Mouse (Mus musculus): ENCODE results near the gene C1qa. TPM values are rescaled to one million over a fixed set of nuclear protein-coding genes. Genes with fewer than 3 reads are reported as not detected.

C1qa gene
- polyA plus RNA-seq, 2 experiments = 27.9 to 40.1 TPM

- H3K27me3 ChIP-seq (ENCODE audit: control insufficient read depth, insufficient read depth, low read length) = no peaks in the 10 kb centered on the region
- ATAC-seq (ENCODE audit: low FRiP score, low read depth) (no peak), DNase-seq (ENCODE audit: low spot score) (no peak)
- H3K36me3 ChIP-seq (ENCODE audit: control insufficient read depth, insufficient read depth, low read length) = no peaks in the 10 kb centered on the region
- no peak for TF ChIP-seq POLR2A (IDR thresholded peaks at IDR 0.05; ENCODE audit: borderline replicate concordance, extremely low read depth, insufficient read depth, insufficient read length)
- H3K4me3 ChIP-seq (replicated peaks; ENCODE audit: low read length) = no peak overlapping the region
- no peak overlapping the region for H3K27ac ChIP-seq (replicated peaks; ENCODE audit: low read depth, low read length)
- H3K4me1 ChIP-seq (ENCODE audit: control insufficient read depth, insufficient read depth, low read length) = no peaks in the 10 kb centered on the region
- no peak overlapping the region for H3K9ac ChIP-seq (ENCODE audit: low read depth, low read length, severe bottlenecking)
- no peak overlapping the region for H3K4me2 ChIP-seq (replicated peaks; ENCODE audit: low read depth, low read length, severe bottlenecking)
- 87% methylated on average over 5 of the region's 5 CpGs for WGBS
- no peaks in the 10 kb centered on the region for H3K9me3 ChIP-seq (ENCODE audit: control insufficient read depth, low read length)
Observed at GRCm38 (mm10) chr4:136937935-136938334, 39.3 kb upstream of the C1qa start.

- TF ChIP-seq POLR2A (IDR thresholded peaks at IDR 0.05; ENCODE audit: borderline replicate concordance, extremely low read depth, insufficient read depth, insufficient read length) = no peak
- Histone ChIP-seq H3K27me3 (ENCODE audit: control insufficient read depth, insufficient read depth, low read length) (no peaks in the 10 kb centered on the region), H3K36me3 (ENCODE audit: control insufficient read depth, insufficient read depth, low read length) (no peaks in the 10 kb centered on the region), H3K4me2 (replicated peaks; ENCODE audit: low read depth, low read length, severe bottlenecking) (no peak overlapping the region), H3K9ac (ENCODE audit: low read depth, low read length, severe bottlenecking) (no peak overlapping the region), H3K27ac (replicated peaks; ENCODE audit: low read depth, low read length) (no peak overlapping the region), H3K4me1 (ENCODE audit: control insufficient read depth, insufficient read depth, low read length) (no peaks in the 10 kb centered on the region), H3K9me3 (ENCODE audit: control insufficient read depth, low read length) (no peaks in the 10 kb centered on the region), H3K4me3 (replicated peaks; ENCODE audit: low read length) (no peak overlapping the region)
- DNase-seq (ENCODE audit: low spot score) (no peak), ATAC-seq (ENCODE audit: low FRiP score, low read depth) (no peak)
- WGBS = 67% methylated on average over 4 of the region's 4 CpGs
Observed at GRCm38 (mm10) chr4:136937344-136937743, 38.7 kb upstream of the C1qa start.

- H3K9ac ChIP-seq (ENCODE audit: low read depth, low read length, severe bottlenecking) = no peak overlapping the region
- H3K4me2 ChIP-seq (replicated peaks; ENCODE audit: low read depth, low read length, severe bottlenecking) = no peak overlapping the region
- ATAC-seq (ENCODE audit: low FRiP score, low read depth) (no peak), DNase-seq (ENCODE audit: low spot score) (no peak)
- H3K27ac ChIP-seq (replicated peaks; ENCODE audit: low read depth, low read length) = no peak overlapping the region
- H3K9me3 ChIP-seq (ENCODE audit: control insufficient read depth, low read length) = no peaks in the 10 kb centered on the region
- no peaks in the 10 kb centered on the region for H3K4me1 ChIP-seq (ENCODE audit: control insufficient read depth, insufficient read depth, low read length)
- no peaks in the 10 kb centered on the region for H3K36me3 ChIP-seq (ENCODE audit: control insufficient read depth, insufficient read depth, low read length)
- WGBS = 56% methylated on average over 18 of the region's 18 CpGs
- no peaks in the 10 kb centered on the region for H3K27me3 ChIP-seq (ENCODE audit: control insufficient read depth, insufficient read depth, low read length)
- TF ChIP-seq POLR2A (IDR thresholded peaks at IDR 0.05; ENCODE audit: borderline replicate concordance, extremely low read depth, insufficient read depth, insufficient read length) = no peak
- H3K4me3 ChIP-seq (replicated peaks; ENCODE audit: low read length) = no peak overlapping the region
Observed at GRCm38 (mm10) chr4:136934746-136935613, 36.4 kb upstream of the C1qa start.

GRCm38 (mm10) chr4:136930474-136930873, 31.9 kb upstream of the C1qa start:
- Histone ChIP-seq H3K4me3 (replicated peaks; ENCODE audit: low read length) (no peak overlapping the region), H3K36me3 (ENCODE audit: control insufficient read depth, insufficient read depth, low read length) (no peaks in the 10 kb centered on the region), H3K27ac (replicated peaks; ENCODE audit: low read depth, low read length) (no peak overlapping the region), H3K27me3 (ENCODE audit: control insufficient read depth, insufficient read depth, low read length) (no peaks in the 10 kb centered on the region; the same call in 1 of the 2 replicates), H3K9ac (ENCODE audit: low read depth, low read length, severe bottlenecking) (no peak overlapping the region), H3K4me2 (replicated peaks; ENCODE audit: low read depth, low read length, severe bottlenecking) (no peak overlapping the region), H3K9me3 (ENCODE audit: control insufficient read depth, low read length) (no peaks in the 10 kb centered on the region), H3K4me1 (ENCODE audit: control insufficient read depth, insufficient read depth, low read length) (no peaks in the 10 kb centered on the region)
- TF ChIP-seq POLR2A (IDR thresholded peaks at IDR 0.05; ENCODE audit: borderline replicate concordance, extremely low read depth, insufficient read depth, insufficient read length) = no peak
- 87% methylated on average over 8 of the region's 8 CpGs for WGBS
- DNase-seq (ENCODE audit: low spot score) (no peak), ATAC-seq (ENCODE audit: low FRiP score, low read depth) (no peak)

- no peaks in the 10 kb centered on the region for H3K36me3 ChIP-seq (ENCODE audit: control insufficient read depth, insufficient read depth, low read length)
- H3K27me3 ChIP-seq (ENCODE audit: control insufficient read depth, insufficient read depth, low read length) = no peaks in the 10 kb centered on the region; the same call in 1 of the 2 replicates
- H3K4me3 ChIP-seq (replicated peaks; ENCODE audit: low read length) = no peak overlapping the region
- no peak overlapping the region for H3K27ac ChIP-seq (replicated peaks; ENCODE audit: low read depth, low read length)
- 13% methylated on average over 5 of the region's 5 CpGs for WGBS
- H3K4me2 ChIP-seq (replicated peaks; ENCODE audit: low read depth, low read length, severe bottlenecking) = no peak overlapping the region
- no peak for TF ChIP-seq POLR2A (IDR thresholded peaks at IDR 0.05; ENCODE audit: borderline replicate concordance, extremely low read depth, insufficient read depth, insufficient read length)
- DNase-seq (ENCODE audit: low spot score) = no peak
- no peaks in the 10 kb centered on the region for H3K9me3 ChIP-seq (ENCODE audit: control insufficient read depth, low read length)
- ATAC-seq (ENCODE audit: low FRiP score, low read depth) = no peak
- no peaks in the 10 kb centered on the region for H3K4me1 ChIP-seq (ENCODE audit: control insufficient read depth, insufficient read depth, low read length)
- H3K9ac ChIP-seq (ENCODE audit: low read depth, low read length, severe bottlenecking) = no peak overlapping the region
Observed at GRCm38 (mm10) chr4:136928928-136929327, 30.3 kb upstream of the C1qa start.

All from limb, embryonic 14.5 days (tissue).